Mouse (Mus musculus) spleen, adult 18-20 months (tissue): ENCODE data around the gene Cd200.

Experiments used
- DNase-seq, 2 experiments: peaks; one replicate each; pipeline ENCODE4 v3.0.0; 2022; ENCODE audit warnings: mixed read lengths in 2 of 2

Gene Cd200

GRCm38 (mm10) chr16:45333678-45334375 is 75.0 kb downstream of the Cd200 start:
- DNase-seq = no peak

GRCm38 (mm10) chr16:45332591-45332990 is 76.3 kb downstream of the Cd200 start:
- DNase-seq = no peak
